Mouse (Mus musculus): ENCODE measurements around the gene Rinl. TPM values are rescaled to one million over a fixed set of nuclear protein-coding genes. Genes with fewer than 3 reads are reported as not detected.
A peak's percentile ranks its signal among the peaks of the same experiment; 100 is the strongest.

Gene Rinl
- polyA plus RNA-seq, 1 experiment from 2014 or later: 4.7 TPM

GRCm38 (mm10) chr7:28801901-28802670 lies 13.3 kb downstream of the Rinl start:
- H3K9ac ChIP-seq: no peak overlapping the region

GRCm38 (mm10) chr7:28802846-28803588 lies 14.2 kb downstream of the Rinl start:
- ATAC-seq (ENCODE audit: insufficient number of reproducible peaks, low FRiP score, low TSS enrichment, low read depth): peak; percentile 64; the same call in 1 of the 2 replicates
- no peaks in the 10 kb centered on the region for H3K27me3 ChIP-seq
- peak overlapping the region; percentile 94 for H3K27ac ChIP-seq
- no peaks in the 10 kb centered on the region for H3K9me3 ChIP-seq
- 14% methylated on average over 10 of the region's 10 CpGs for WGBS
- no peak overlapping the region for H3K9ac ChIP-seq
- H3K4me2 ChIP-seq: peak overlapping the region; percentile 25; the same call in 1 of the 2 replicates
- H3K4me3 ChIP-seq: no peak overlapping the region
- H3K36me3 ChIP-seq: no peaks in the 10 kb centered on the region
- peaks cover 36% of the 10 kb centered on the region for H3K4me1 ChIP-seq

More at GRCm38 (mm10) chr7:28801901-28802670, 13.3 kb downstream of the Rinl start:
- Histone ChIP-seq H3K27ac (peak overlapping the region; percentile 94), H3K36me3 (no peaks in the 10 kb centered on the region), H3K4me2 (peak overlapping the region; percentile 25; the same call in 1 of the 2 replicates), H3K27me3 (no peaks in the 10 kb centered on the region), H3K4me3 (no peak overlapping the region), H3K4me1 (peaks cover 31% of the 10 kb centered on the region), H3K9me3 (no peaks in the 10 kb centered on the region)
- ATAC-seq (ENCODE audit: insufficient number of reproducible peaks, low FRiP score, low TSS enrichment, low read depth): peak; percentile 40; the same call in 1 of the 2 replicates
- 11% methylated on average over 10 of the region's 10 CpGs for WGBS

DNA sequence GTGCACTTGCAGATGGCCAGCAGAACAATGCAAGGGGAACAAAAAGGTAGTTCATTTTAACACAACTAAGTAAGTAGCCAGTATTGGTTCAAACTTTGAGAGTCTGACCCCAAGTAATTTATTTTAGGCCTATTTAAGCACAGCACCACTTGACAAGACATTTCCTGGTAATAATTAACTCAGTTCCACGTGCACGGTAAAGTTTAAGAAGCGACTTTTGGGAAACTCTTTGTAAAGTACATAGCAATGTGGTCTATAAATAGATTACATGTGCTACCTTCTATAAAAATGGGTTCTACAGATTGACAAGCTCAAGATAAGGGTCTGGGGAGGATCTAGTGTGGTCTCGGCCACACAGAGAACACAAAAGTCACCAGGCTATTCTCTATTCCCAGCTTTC lies 15.0 kb downstream of the Rinl start:
- Histone ChIP-seq H3K27ac (peak overlapping the region; percentile 94), H3K9ac (no peak overlapping the region), H3K36me3 (no peaks in the 10 kb centered on the region), H3K9me3 (no peaks in the 10 kb centered on the region), H3K27me3 (no peaks in the 10 kb centered on the region), H3K4me1 (peaks cover 39% of the 10 kb centered on the region), H3K4me3 (no peak overlapping the region), H3K4me2 (0 out of 2 replicates have a peak overlapping the region, but pooled peaks have one; percentile 0)
- no peak for ATAC-seq (ENCODE audit: insufficient number of reproducible peaks, low FRiP score, low TSS enrichment, low read depth)
- WGBS: 34% methylated on average over 4 of the region's 4 CpGs

GRCm38 (mm10) chr7:28806869-28807268 lies 18.1 kb downstream of the Rinl start:
- 63% methylated on average over 4 of the region's 4 CpGs for WGBS

DNA sequence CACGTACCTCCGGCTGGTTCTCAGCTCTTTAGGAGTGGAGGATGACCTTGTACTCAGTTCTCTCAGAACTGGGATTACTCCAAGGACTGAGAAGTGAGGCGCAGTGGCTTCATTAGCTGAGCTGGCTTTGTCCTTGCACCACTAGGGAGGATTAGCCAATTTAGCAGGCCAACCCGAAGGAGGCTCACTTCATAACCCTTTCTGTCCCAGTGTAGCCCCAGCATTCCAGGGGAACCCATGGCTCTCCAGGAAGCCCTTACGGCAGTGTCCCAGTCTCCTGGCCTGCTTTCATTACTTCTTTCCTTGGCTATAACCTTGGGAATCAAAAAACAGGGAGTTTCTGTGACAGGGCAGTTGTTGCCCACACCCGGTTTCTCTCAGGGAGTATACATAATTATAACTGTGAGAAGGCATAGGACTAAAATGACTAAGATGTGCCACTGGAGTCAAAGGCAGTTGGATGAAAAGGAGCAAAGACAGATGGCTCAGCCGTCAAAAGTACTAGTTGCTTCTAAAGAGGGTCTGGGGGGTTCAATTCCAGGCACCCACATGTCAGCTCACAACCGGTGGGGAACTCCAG lies 19.0 kb downstream of the Rinl start:
- Histone ChIP-seq H3K9me3 (no peaks in the 10 kb centered on the region), H3K27ac (peak overlapping the region; percentile 100), H3K9ac (peak overlapping the region; percentile 89; the same call in 1 of the 2 replicates), H3K36me3 (peaks cover 6% of the 10 kb centered on the region; the same call in 1 of the 2 replicates), H3K27me3 (no peaks in the 10 kb centered on the region), H3K4me1 (peaks cover 34% of the 10 kb centered on the region), H3K4me3 (peak overlapping the region; percentile 76), H3K4me2 (peak overlapping the region; percentile 90)
- no peak for ATAC-seq (ENCODE audit: insufficient number of reproducible peaks, low FRiP score, low TSS enrichment, low read depth)
- 34% methylated on average over 7 of the region's 8 CpGs for WGBS

More at GRCm38 (mm10) chr7:28806869-28807268, 18.1 kb downstream of the Rinl start:
- H3K4me1 ChIP-seq: peaks cover 34% of the 10 kb centered on the region
- no peaks in the 10 kb centered on the region for H3K36me3 ChIP-seq
- H3K27ac ChIP-seq: no peak overlapping the region
- H3K9me3 ChIP-seq: no peaks in the 10 kb centered on the region
- no peaks in the 10 kb centered on the region for H3K27me3 ChIP-seq
- no peak overlapping the region for H3K4me3 ChIP-seq
- H3K4me2 ChIP-seq: no peak overlapping the region
- no peak for ATAC-seq (ENCODE audit: insufficient number of reproducible peaks, low FRiP score, low TSS enrichment, low read depth)
- no peak overlapping the region for H3K9ac ChIP-seq

- H3K4me1 ChIP-seq: peaks cover 34% of the 10 kb centered on the region
- peak within 1 kb of the TSS; percentile 100 for H3K27ac ChIP-seq
- no peaks in the 10 kb centered on the region for H3K9me3 ChIP-seq
- peaks cover 12% of the 10 kb centered on the region for H3K36me3 ChIP-seq
- peak within 1 kb of the TSS; percentile 89 for H3K9ac ChIP-seq
- ATAC-seq (ENCODE audit: insufficient number of reproducible peaks, low FRiP score, low TSS enrichment, low read depth): peak; percentile 22
- WGBS: 2% methylated on average over 35 of the region's 35 CpGs
- H3K4me2 ChIP-seq: peak within 1 kb of the TSS; percentile 90
- H3K27me3 ChIP-seq: no peaks in the 10 kb centered on the region
- peak within 1 kb of the TSS; percentile 76 for H3K4me3 ChIP-seq
Measured at GRCm38 (mm10) chr7:28808221-28808941, 19.6 kb downstream of the Rinl start, which contains the start of gene Hnrnpl. TSS of gene Hnrnpl (plus strand) at chr7:28808541.

GRCm38 (mm10) chr7:28808957-28809393 lies 20.2 kb downstream of the Rinl start:
- peak; percentile 76 for ATAC-seq (ENCODE audit: insufficient number of reproducible peaks, low FRiP score, low TSS enrichment, low read depth)
- no peaks in the 10 kb centered on the region for H3K9me3 ChIP-seq
- WGBS: under 1% methylated on average over 31 of the region's 32 CpGs
- peak overlapping the region; percentile 90 for H3K4me2 ChIP-seq
- H3K27me3 ChIP-seq: no peaks in the 10 kb centered on the region
- H3K27ac ChIP-seq: peak overlapping the region; percentile 100
- H3K4me1 ChIP-seq: peaks cover 35% of the 10 kb centered on the region
- peaks cover 18% of the 10 kb centered on the region for H3K36me3 ChIP-seq
- peak overlapping the region; percentile 76 for H3K4me3 ChIP-seq
- H3K9ac ChIP-seq: peak overlapping the region; percentile 89

DNA sequence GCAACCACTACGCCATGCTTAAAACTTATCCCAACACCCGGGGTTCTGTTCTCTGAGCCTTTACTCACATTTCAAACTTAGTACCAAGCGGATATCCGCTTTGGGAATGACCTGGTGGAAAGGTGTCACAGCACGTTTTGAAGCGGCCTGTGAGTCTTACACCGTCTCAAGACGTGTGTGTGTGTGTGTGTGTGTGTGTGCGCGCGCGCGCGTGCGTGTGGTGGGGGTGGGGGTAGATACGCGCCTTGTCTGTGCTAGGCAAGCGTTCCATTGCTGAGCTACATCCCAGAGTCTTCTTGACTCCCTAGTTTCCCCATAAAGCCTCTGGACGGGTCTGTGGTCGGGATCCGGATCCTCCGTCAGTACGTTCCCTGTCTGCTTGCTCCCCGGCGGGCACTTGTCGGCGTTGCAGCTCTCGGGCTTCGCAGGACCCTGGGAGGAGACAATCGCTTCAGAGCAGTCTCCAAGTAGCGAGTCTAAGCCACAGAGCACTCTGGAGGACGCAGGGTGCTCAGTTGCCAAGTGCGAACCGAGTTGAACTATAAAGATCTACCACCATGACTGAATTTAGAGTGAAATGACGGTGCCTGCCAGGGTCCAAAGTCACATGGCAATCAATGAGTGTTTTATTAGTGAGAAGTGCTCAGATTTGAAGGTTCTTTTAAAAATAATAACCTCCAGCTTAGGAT lies 20.8 kb downstream of the Rinl start:
- ATAC-seq (ENCODE audit: insufficient number of reproducible peaks, low FRiP score, low TSS enrichment, low read depth): peak; percentile 3; the same call in 1 of the 2 replicates
- Histone ChIP-seq H3K4me3 (peak overlapping the region; percentile 76), H3K27ac (peak overlapping the region; percentile 100), H3K9me3 (no peaks in the 10 kb centered on the region), H3K36me3 (peaks cover 24% of the 10 kb centered on the region), H3K4me1 (peaks cover 33% of the 10 kb centered on the region), H3K27me3 (no peaks in the 10 kb centered on the region), H3K9ac (peak overlapping the region; percentile 65), H3K4me2 (peak overlapping the region; percentile 90)
- WGBS: under 1% methylated on average over 35 of the region's 35 CpGs

- peak overlapping the region; percentile 90 for H3K4me2 ChIP-seq
- peak overlapping the region; percentile 100 for H3K27ac ChIP-seq
- H3K9me3 ChIP-seq: no peaks in the 10 kb centered on the region
- peak overlapping the region; percentile 74 for H3K9ac ChIP-seq
- under 1% methylated on average over 61 of the region's 70 CpGs for WGBS
- peak overlapping the region; percentile 76 for H3K4me3 ChIP-seq
- peak; percentile 93 for ATAC-seq (ENCODE audit: insufficient number of reproducible peaks, low FRiP score, low TSS enrichment, low read depth)
- no peaks in the 10 kb centered on the region for H3K27me3 ChIP-seq
- H3K36me3 ChIP-seq: peaks cover 32% of the 10 kb centered on the region
- H3K4me1 ChIP-seq: peaks cover 35% of the 10 kb centered on the region
Measured at GRCm38 (mm10) chr7:28810107-28811066, 21.6 kb downstream of the Rinl start.

GRCm38 (mm10) chr7:28811228-28811627 lies 22.5 kb downstream of the Rinl start:
- Histone ChIP-seq H3K4me1 (peaks cover 42% of the 10 kb centered on the region), H3K9me3 (no peaks in the 10 kb centered on the region), H3K27ac (peak overlapping the region; percentile 98), H3K36me3 (peaks cover 41% of the 10 kb centered on the region), H3K4me3 (peak overlapping the region; percentile 76), H3K4me2 (peak overlapping the region; percentile 63), H3K9ac (peak overlapping the region; percentile 74), H3K27me3 (no peaks in the 10 kb centered on the region)
- WGBS: under 1% methylated on average over 40 of the region's 40 CpGs
- no peak; the same call in 1 of the 2 replicates for ATAC-seq (ENCODE audit: insufficient number of reproducible peaks, low FRiP score, low TSS enrichment, low read depth)
